Mouse (Mus musculus) heart, adult 8-10 months (tissue): ENCODE results near the gene Dirc2. TPM values are rescaled to one million over a fixed set of nuclear protein-coding genes. Genes with fewer than 3 reads are reported as not detected.

Experiments
- DNase-seq: peaks from one replicate; pipeline ENCODE4 v3.0.0; 2022; ENCODE audit warnings: low spot score
- total RNA-seq, 4 experiments: library from RNA; stranded (reverse); gene quantifications; 2 replicates each; pipeline ENCODE4 v1.2.4; 2022

The Dirc2 gene
- total RNA-seq, 4 experiments from 2014 or later = 52.1 to 60.6 (median 55.7) TPM

- peak; percentile 14 for DNase-seq
Measured at GRCm38 (mm10) chr16:35739548-35739947, 29.6 kb downstream of the Dirc2 start.

DNA sequence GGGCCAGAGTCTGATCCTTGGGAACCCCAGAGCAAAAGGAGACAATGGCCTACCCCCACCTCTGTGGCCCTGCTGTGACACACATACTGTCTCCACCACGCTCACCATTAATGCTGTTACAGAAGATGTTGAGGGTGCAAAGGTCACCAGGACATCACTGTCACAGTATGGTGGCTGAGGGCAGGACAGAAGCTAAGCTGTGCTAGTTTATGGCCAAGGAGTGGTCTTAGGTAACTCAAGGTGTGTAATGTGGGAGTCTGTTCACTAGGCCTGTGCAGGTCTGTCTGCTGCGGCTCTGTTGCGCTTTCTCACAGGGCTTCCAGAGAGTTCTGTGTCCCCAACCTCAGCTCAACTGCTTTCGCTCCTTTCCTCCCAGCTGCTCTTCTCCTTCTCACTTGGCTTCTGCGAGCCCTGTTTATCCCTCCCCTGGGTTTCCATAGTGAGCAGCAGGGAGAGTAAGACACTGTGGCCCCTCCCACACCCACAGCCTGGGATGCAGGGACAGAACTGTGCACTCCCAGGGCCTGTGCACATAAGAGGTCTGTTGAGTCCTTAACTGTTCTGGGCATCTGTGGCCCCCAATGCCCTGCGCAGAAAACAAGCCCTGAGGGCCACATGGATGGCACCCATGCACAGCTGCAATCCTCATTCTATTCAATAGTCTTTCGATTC is 30.9 kb downstream of the Dirc2 start:
- peak; percentile 27 for DNase-seq

GRCm38 (mm10) chr16:35734038-35734437 is 35.1 kb downstream of the Dirc2 start:
- DNase-seq = peak; percentile 67

GRCm38 (mm10) chr16:35732096-35732495 is 37.1 kb downstream of the Dirc2 start:
- DNase-seq = peak; percentile 25

GRCm38 (mm10) chr16:35729151-35729738 is 39.9 kb downstream of the Dirc2 start:
- DNase-seq = no peak

- DNase-seq = no peak
Measured at GRCm38 (mm10) chr16:35726601-35727000, 42.6 kb downstream of the Dirc2 start.

- no peak for DNase-seq
Measured at GRCm38 (mm10) chr16:35724561-35724960, 44.6 kb downstream of the Dirc2 start.

GRCm38 (mm10) chr16:35717761-35718160 is 51.4 kb downstream of the Dirc2 start:
- DNase-seq = no peak

- DNase-seq = no peak
Measured at GRCm38 (mm10) chr16:35716257-35716656, 52.9 kb downstream of the Dirc2 start.

DNA sequence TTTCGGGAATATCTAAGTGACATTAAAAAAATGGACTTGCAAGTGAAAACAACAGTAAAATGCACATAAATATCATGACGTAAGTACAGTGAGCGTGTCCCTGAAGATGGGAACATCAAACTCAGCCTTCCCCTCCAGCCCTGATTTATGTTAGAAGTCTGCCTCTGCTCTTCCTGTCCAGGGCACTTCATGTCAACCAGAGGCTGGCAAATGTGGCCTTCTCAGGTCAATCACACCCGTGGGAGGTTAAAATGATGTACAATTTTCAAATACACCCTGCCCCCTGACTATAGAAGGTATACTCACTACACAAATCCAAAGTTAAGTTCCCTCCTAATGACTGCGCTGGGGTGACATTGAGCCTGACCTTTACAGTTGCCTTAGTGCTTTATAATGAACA is 53.4 kb downstream of the Dirc2 start:
- no peak for DNase-seq

DNA sequence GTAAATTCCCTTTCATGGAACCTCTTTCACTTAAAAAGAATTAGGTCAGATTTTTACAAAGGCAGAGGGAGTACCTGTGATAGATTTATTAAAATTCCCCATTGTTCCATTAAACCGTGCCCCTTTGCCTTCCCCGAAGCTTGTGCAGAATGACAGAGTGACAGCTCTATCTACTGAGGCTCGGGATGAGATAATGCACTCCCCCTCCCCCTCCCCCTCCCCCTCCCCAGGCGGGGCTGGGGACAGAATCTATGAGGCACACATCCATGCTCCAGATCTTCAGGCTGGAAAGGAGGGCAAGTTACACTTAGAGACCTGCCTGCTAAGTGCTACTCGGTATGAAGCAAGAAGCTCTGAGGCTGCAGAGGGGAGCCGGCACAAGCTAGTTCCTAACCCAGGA is 53.8 kb downstream of the Dirc2 start:
- DNase-seq = no peak

GRCm38 (mm10) chr16:35714689-35715088 is 54.5 kb downstream of the Dirc2 start:
- DNase-seq = no peak

DNA sequence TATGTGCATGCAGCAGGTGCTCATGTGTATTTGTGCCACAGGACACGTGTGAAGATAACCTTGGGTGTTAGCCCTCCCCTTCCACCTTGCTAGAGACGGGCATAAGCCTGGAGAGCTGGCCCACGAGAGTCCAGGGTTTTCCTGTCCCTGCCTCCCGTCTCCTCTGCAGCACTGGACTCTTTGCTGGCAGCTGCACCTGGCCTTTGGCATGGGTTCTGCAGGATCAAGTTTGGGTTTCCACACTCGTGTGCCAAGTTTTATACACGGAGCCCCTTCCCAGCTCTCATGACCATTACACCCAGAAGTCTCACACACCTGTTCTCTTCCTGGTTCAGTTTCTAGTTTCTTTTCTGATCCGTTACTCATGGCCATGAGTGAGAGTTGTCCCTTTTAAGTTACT is 55.5 kb downstream of the Dirc2 start:
- no peak for DNase-seq

GRCm38 (mm10) chr16:35711004-35711403 is 58.2 kb downstream of the Dirc2 start:
- no peak for DNase-seq

DNA sequence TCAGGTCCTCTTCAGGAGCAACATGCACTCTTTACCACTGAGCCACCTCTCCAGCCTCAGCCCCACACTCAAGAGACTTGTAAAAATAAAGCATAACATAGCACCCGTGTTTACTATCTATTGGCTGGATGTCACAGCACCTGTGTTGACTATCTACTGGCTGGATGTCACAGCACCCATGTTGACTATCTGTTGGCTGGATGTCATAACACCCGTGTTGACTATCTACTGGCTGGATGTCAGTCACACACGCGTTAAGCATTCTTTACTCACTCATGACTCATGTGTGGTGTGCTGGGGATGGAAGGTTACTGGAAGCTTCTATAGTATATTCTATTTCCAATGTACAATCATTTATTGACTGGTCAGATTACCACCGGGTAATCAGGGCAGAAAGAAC is 62.2 kb downstream of the Dirc2 start:
- DNase-seq = no peak

DNA sequence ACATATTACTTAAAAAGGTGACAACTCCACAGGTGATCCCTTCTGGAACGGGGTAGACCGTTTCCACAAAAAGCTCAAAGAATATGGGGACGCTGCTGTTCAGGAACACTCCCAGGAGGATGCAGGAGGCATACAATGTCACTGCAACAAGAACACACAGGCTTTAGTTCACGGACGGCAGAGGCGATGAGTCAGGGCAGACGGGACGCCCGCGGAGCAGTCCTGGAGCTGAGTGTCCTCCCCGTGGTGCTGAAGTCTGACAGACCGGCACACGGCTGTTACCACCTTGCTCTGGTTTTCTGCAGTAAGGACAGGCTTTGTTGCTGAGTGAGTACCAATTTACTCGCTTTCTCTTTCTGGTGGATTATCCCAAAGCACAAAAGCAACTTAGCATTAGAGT is 64.4 kb downstream of the Dirc2 start:
- DNase-seq = no peak

DNA sequence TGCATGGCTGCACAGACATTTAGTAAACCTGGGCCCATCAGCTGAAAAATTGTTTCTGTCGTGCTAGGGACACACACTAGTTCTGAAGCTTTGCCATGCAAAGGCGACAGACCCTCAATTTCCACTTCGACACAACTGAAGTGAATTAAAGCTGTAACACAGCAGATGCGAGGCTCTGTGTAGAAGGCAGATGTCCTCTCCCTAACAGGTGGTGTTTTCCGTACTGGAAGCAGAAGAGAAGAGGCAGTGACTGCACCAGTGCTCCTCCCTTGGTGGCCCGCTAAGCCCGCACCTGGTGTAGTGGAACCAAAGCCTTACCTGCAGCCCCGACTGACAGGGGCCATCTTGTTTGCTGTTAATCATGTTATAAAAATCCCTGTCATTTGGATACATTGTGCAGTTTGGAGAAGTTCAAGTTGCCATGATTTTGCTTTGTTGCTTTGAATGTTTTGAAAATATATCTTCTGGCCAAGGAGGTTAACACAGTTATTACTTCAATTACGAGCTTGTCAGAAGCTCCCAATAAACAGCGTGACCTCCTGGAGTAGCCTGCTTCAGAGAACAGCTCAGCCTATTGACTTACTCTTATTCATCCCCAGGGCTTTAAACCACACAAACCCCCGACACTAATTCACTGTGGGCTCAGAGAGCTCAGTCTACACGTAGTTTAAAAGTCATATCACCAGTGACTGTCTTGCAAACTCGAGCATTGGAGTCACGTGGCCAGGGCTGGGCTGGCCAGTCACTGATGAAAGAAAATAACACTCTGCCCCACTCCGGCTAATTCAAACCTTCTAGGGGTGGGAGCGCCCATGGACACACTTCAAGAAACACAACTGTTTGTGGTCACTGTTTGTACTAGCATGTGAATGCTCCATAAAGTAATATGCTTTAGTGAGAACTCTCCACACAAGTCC is 65.1 kb downstream of the Dirc2 start:
- no peak for DNase-seq

- DNase-seq = no peak
Measured at GRCm38 (mm10) chr16:35701823-35702222, 67.3 kb downstream of the Dirc2 start.

DNA sequence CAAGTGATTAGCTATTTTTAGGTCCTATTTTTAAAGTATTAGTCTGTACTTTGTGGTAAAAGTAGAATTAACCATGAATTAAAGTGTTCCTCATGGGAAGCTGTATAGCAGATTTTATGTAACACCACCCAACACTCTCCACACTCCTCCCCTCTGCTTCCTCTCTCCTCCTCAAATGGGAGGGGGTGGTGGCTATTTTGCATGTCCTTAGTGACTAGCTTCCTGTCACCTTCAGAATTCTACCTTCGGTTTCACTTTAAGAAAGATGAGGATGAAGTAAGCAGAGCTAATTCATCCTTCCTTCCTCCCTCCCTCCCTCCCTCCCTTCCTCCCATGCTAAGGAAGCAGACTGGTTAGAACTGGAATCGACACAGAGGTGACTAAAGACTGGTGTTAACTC is 73.1 kb downstream of the Dirc2 start:
- DNase-seq = no peak

GRCm38 (mm10) chr16:35694250-35694846 is 74.8 kb downstream of the Dirc2 start:
- DNase-seq = no peak

- no peak for DNase-seq
Measured at GRCm38 (mm10) chr16:35691606-35692005, 77.5 kb downstream of the Dirc2 start.

- DNase-seq = no peak
Measured at GRCm38 (mm10) chr16:35686491-35686890, 82.7 kb downstream of the Dirc2 start.
